Mouse (Mus musculus) cortical plate, adult 2 months (tissue): Measurements from ENCODE around the gene Tmem132b. TPM values are rescaled to one million over a fixed set of nuclear protein-coding genes. Genes with fewer than 3 reads are reported as not detected.

Experiments used
- H3K27ac ChIP-seq: fragments of 200-500 bp; 2 replicates; pipeline ENCODE4 v1.5.1; 2012; ENCODE audit warnings: low read length, control low read depth, inconsistent platforms; ENCODE audit not compliant: insufficient read depth
- H3K4me1 ChIP-seq: fragments of 200-500 bp; 2 replicates; pipeline ENCODE4 v1.6.1; 2011; ENCODE audit warnings: low read length; ENCODE audit not compliant: control insufficient read depth, insufficient read depth
- H3K4me3 ChIP-seq: fragments of 200-500 bp; 2 replicates; pipeline ENCODE4 v1.5.1; 2011; ENCODE audit warnings: mild to moderate bottlenecking, low read length, control low read depth; ENCODE audit not compliant: insufficient read depth
- CTCF ChIP-seq: fragments of 200-500 bp; IDR thresholded peaks from 2 replicates; pipeline ENCODE4 v1.5.1; 2011; ENCODE audit warnings: mild to moderate bottlenecking, control low read depth, low read length; ENCODE audit not compliant: insufficient read depth; ENCODE audit errors: extremely low read depth
- POLR2A ChIP-seq: fragments of 200-500 bp; IDR thresholded peaks from 2 replicates; pipeline ENCODE4 v1.6.1; 2011; ENCODE audit warnings: mild to moderate bottlenecking, low read length, control low read depth; ENCODE audit not compliant: insufficient read depth; ENCODE audit errors: extremely low read depth
- polyA plus RNA-seq: library from polyadenylated mRNA; depleted of rRNA; stranded (reverse); fragments of >200 nt; gene quantifications from 2 replicates; pipeline ENCODE4 v1.2.3, GENCODE M21; 2012

Tmem132b gene
- polyA plus RNA-seq, 1 experiment, result 31.5 TPM

- Histone ChIP-seq H3K4me3 (no peak overlapping the region), H3K27ac (no peak overlapping the region), H3K4me1 (peaks cover 7% of the 10 kb centered on the region)
- no peak for TF ChIP-seq CTCF
- TF ChIP-seq POLR2A, result no peak
These were observed 149.3 kb downstream of the Tmem132b start for GRCm38 (mm10) chr5:125680889-125681288.

- no peak for TF ChIP-seq POLR2A
- no peak for TF ChIP-seq CTCF
- no peak overlapping the region for H3K27ac ChIP-seq
- peaks cover 6% of the 10 kb centered on the region for H3K4me1 ChIP-seq
- no peak overlapping the region for H3K4me3 ChIP-seq
These were observed 151.9 kb downstream of the Tmem132b start for GRCm38 (mm10) chr5:125683491-125683890.

- Histone ChIP-seq H3K4me3 (no peak overlapping the region), H3K4me1 (peaks cover 6% of the 10 kb centered on the region), H3K27ac (no peak overlapping the region)
- TF ChIP-seq CTCF (no peak), POLR2A (no peak)
These were observed 154.2 kb downstream of the Tmem132b start for GRCm38 (mm10) chr5:125685681-125686331.

GRCm38 (mm10) chr5:125692538-125692937 is 161.0 kb downstream of the Tmem132b start:
- TF ChIP-seq POLR2A, result no peak
- TF ChIP-seq CTCF, result no peak
- Histone ChIP-seq H3K4me1 (peaks cover 5% of the 10 kb centered on the region), H3K4me3 (no peak overlapping the region), H3K27ac (0 out of 2 replicates have a peak overlapping the region, but pooled peaks have one; percentile 53)

- Histone ChIP-seq H3K27ac (no peak overlapping the region), H3K4me1 (peaks cover 10% of the 10 kb centered on the region), H3K4me3 (no peak overlapping the region)
- TF ChIP-seq POLR2A (no peak), CTCF (no peak)
These were observed 167.8 kb downstream of the Tmem132b start for GRCm38 (mm10) chr5:125699395-125699794.

GRCm38 (mm10) chr5:125700234-125700633 is 168.7 kb downstream of the Tmem132b start:
- peaks cover 13% of the 10 kb centered on the region for H3K4me1 ChIP-seq
- peak overlapping the region; percentile 33 for H3K27ac ChIP-seq
- no peak overlapping the region for H3K4me3 ChIP-seq
- TF ChIP-seq POLR2A (no peak), CTCF (no peak)

- Histone ChIP-seq H3K4me3 (no peak overlapping the region), H3K4me1 (peaks cover 18% of the 10 kb centered on the region), H3K27ac (peak overlapping the region; percentile 80)
- 0 out of 2 replicates have a peak, but pooled peaks have one; percentile 31 for TF ChIP-seq POLR2A
- no peak for TF ChIP-seq CTCF
These were observed 173.8 kb downstream of the Tmem132b start for GRCm38 (mm10) chr5:125705379-125705778.

- Histone ChIP-seq H3K4me1 (peaks cover 17% of the 10 kb centered on the region), H3K4me3 (no peak overlapping the region), H3K27ac (no peak overlapping the region)
- TF ChIP-seq POLR2A (no peak), CTCF (peak; percentile 68)
These were observed 177.6 kb downstream of the Tmem132b start for GRCm38 (mm10) chr5:125709160-125709559.

- peaks cover 3% of the 10 kb centered on the region; the same call in 1 of the 2 replicates for H3K4me1 ChIP-seq
- TF ChIP-seq POLR2A (no peak), CTCF (peak; percentile 15; the same call in 1 of the 2 replicates)
- H3K27ac ChIP-seq, result no peak overlapping the region
- no peak overlapping the region for H3K4me3 ChIP-seq
These were observed 195.2 kb downstream of the Tmem132b start for GRCm38 (mm10) chr5:125726815-125727214.

GRCm38 (mm10) chr5:125727436-125727835 is 195.9 kb downstream of the Tmem132b start:
- no peak overlapping the region for H3K27ac ChIP-seq
- no peak overlapping the region for H3K4me3 ChIP-seq
- H3K4me1 ChIP-seq, result peaks cover 3% of the 10 kb centered on the region
- TF ChIP-seq CTCF (0 out of 2 replicates have a peak, but pooled peaks have one; percentile 5), POLR2A (no peak)
